Mouse (Mus musculus): Measurements from ENCODE around the gene Stac. TPM values are rescaled to one million over a fixed set of nuclear protein-coding genes. Genes with fewer than 3 reads are reported as not detected.

The Stac gene
- polyA plus RNA-seq, 1 experiment, result 0.67 TPM

- Histone ChIP-seq H3K79me2 (ENCODE audit: control insufficient read depth, insufficient read depth) (no peaks in the 10 kb centered on the region), H3K4me2 (ENCODE audit: low read depth) (no peak overlapping the region), H3K4me3 (no peak overlapping the region), H3K27me3 (ENCODE audit: control insufficient read depth, insufficient read depth, insufficient read length) (peaks cover 5% of the 10 kb centered on the region), H3K36me3 (ENCODE audit: control insufficient read depth, insufficient read depth) (no peaks in the 10 kb centered on the region), H3ac (ENCODE audit: control insufficient read depth, insufficient read length) (no peak overlapping the region)
- TF ChIP-seq E2F4 (IDR thresholded peaks at IDR 0.05; ENCODE audit: insufficient read depth), result no peak
- TF ChIP-seq TCF12 (IDR thresholded peaks at IDR 0.05; ENCODE audit: insufficient read depth, poor library complexity, severe bottlenecking), result no peak
- TF ChIP-seq MAX (IDR thresholded peaks at IDR 0.05; ENCODE audit: low read depth), result no peak
- TF ChIP-seq REST (IDR thresholded peaks at IDR 0.05; ENCODE audit: insufficient read depth, insufficient read length), result no peak
Measured at GRCm38 (mm10) chr9:111690484-111690855, 322 bp upstream of the Stac start.

- Histone ChIP-seq H3K4me2 (ENCODE audit: low read depth) (no peak overlapping the region), H3K4me3 (no peak overlapping the region), H3ac (ENCODE audit: control insufficient read depth, insufficient read length) (no peak overlapping the region), H3K79me2 (ENCODE audit: control insufficient read depth, insufficient read depth) (no peaks in the 10 kb centered on the region), H3K27me3 (ENCODE audit: control insufficient read depth, insufficient read depth, insufficient read length) (peaks cover 5% of the 10 kb centered on the region), H3K36me3 (ENCODE audit: control insufficient read depth, insufficient read depth) (no peaks in the 10 kb centered on the region)
- no peak for TF ChIP-seq POLR2A (IDR thresholded peaks at IDR 0.05; ENCODE audit: insufficient read length, low read depth)
- no peak for TF ChIP-seq TCF12 (IDR thresholded peaks at IDR 0.05; ENCODE audit: insufficient read depth, poor library complexity, severe bottlenecking)
Measured at GRCm38 (mm10) chr9:111689146-111689545, 1.0 kb downstream of the Stac start.

GRCm38 (mm10) chr9:111684170-111684569, 6.0 kb downstream of the Stac start:
- TF ChIP-seq MYOG (IDR thresholded peaks at IDR 0.05; ENCODE audit: control insufficient read depth in 1 of 3, insufficient read depth in 1 of 3, insufficient read length in 2 of 3, low read depth in 2 of 3), result no peak
- TF ChIP-seq MAX (IDR thresholded peaks at IDR 0.05; ENCODE audit: low read depth), result no peak
- no peak for TF ChIP-seq MYOD1 (IDR thresholded peaks at IDR 0.05; ENCODE audit: control insufficient read depth in 1 of 3, insufficient read length in 2 of 3, low read depth in 2 of 3)
- no peak for TF ChIP-seq REST (IDR thresholded peaks at IDR 0.05; ENCODE audit: insufficient read depth, insufficient read length)
- no peak for TF ChIP-seq TCF12 (IDR thresholded peaks at IDR 0.05; ENCODE audit: insufficient read depth, poor library complexity, severe bottlenecking)
- TF ChIP-seq SRF (IDR thresholded peaks at IDR 0.05; ENCODE audit: control insufficient read depth, insufficient read length, low read depth), result no peak
- TF ChIP-seq E2F4 (IDR thresholded peaks at IDR 0.05; ENCODE audit: insufficient read depth), result no peak
- TF ChIP-seq TCF3 (IDR thresholded peaks at IDR 0.05; ENCODE audit: insufficient read length, low read depth), result no peak
- Histone ChIP-seq H3K4me2 (ENCODE audit: low read depth) (no peak overlapping the region), H3K79me2 (ENCODE audit: control insufficient read depth, insufficient read depth) (no peaks in the 10 kb centered on the region), H3K4me3 (no peak overlapping the region), H3K36me3 (ENCODE audit: control insufficient read depth, insufficient read depth) (no peaks in the 10 kb centered on the region), H3K27me3 (ENCODE audit: control insufficient read depth, insufficient read depth, insufficient read length) (no peaks in the 10 kb centered on the region), H3ac (ENCODE audit: control insufficient read depth, insufficient read length) (no peak overlapping the region)

- H3K79me2 ChIP-seq (ENCODE audit: control insufficient read depth, insufficient read depth), result no peaks in the 10 kb centered on the region
- H3ac ChIP-seq (ENCODE audit: control insufficient read depth, insufficient read length), result no peak overlapping the region
- TF ChIP-seq MAX (IDR thresholded peaks at IDR 0.05; ENCODE audit: low read depth) (no peak), POLR2AphosphoS2 (IDR thresholded peaks at IDR 0.05; ENCODE audit: insufficient read length, low read depth) (no peak)
- H3K36me3 ChIP-seq (ENCODE audit: control insufficient read depth, insufficient read depth), result no peaks in the 10 kb centered on the region
- H3K4me2 ChIP-seq (ENCODE audit: low read depth), result no peak overlapping the region
- no peaks in the 10 kb centered on the region for H3K27me3 ChIP-seq (ENCODE audit: control insufficient read depth, insufficient read depth, insufficient read length)
- H3K4me3 ChIP-seq, result no peak overlapping the region
Measured at GRCm38 (mm10) chr9:111679516-111679915, 10.6 kb downstream of the Stac start.

GRCm38 (mm10) chr9:111669816-111670215, 20.3 kb downstream of the Stac start:
- Histone ChIP-seq H3K27me3 (ENCODE audit: control insufficient read depth, insufficient read depth, insufficient read length) (no peaks in the 10 kb centered on the region), H3K4me3 (no peak overlapping the region), H3ac (ENCODE audit: control insufficient read depth, insufficient read length) (no peak overlapping the region), H3K79me2 (ENCODE audit: control insufficient read depth, insufficient read depth) (no peaks in the 10 kb centered on the region), H3K4me2 (ENCODE audit: low read depth) (no peak overlapping the region), H3K36me3 (ENCODE audit: control insufficient read depth, insufficient read depth) (no peaks in the 10 kb centered on the region)
- no peak for TF ChIP-seq USF1 (IDR thresholded peaks at IDR 0.05; ENCODE audit: low read depth)
- no peak for TF ChIP-seq SRF (IDR thresholded peaks at IDR 0.05; ENCODE audit: control insufficient read depth, insufficient read length, low read depth)
- no peak for TF ChIP-seq TCF3 (IDR thresholded peaks at IDR 0.05; ENCODE audit: insufficient read length, low read depth)
- no peak for TF ChIP-seq TCF12 (IDR thresholded peaks at IDR 0.05; ENCODE audit: insufficient read depth, poor library complexity, severe bottlenecking)
- TF ChIP-seq MYOD1 (IDR thresholded peaks at IDR 0.05; ENCODE audit: control insufficient read depth in 1 of 3, insufficient read length in 2 of 3, low read depth in 2 of 3), result no peak
- TF ChIP-seq REST (IDR thresholded peaks at IDR 0.05; ENCODE audit: insufficient read depth, insufficient read length), result no peak
- no peak for TF ChIP-seq POLR2AphosphoS2 (IDR thresholded peaks at IDR 0.05; ENCODE audit: insufficient read length, low read depth)
- no peak for TF ChIP-seq MYOG (IDR thresholded peaks at IDR 0.05; ENCODE audit: control insufficient read depth in 1 of 3, insufficient read depth in 1 of 3, insufficient read length in 2 of 3, low read depth in 2 of 3)
- no peak for TF ChIP-seq E2F4 (IDR thresholded peaks at IDR 0.05; ENCODE audit: insufficient read depth)

- Histone ChIP-seq H3K4me2 (ENCODE audit: low read depth) (no peak overlapping the region), H3K4me3 (no peak overlapping the region), H3K36me3 (ENCODE audit: control insufficient read depth, insufficient read depth) (no peaks in the 10 kb centered on the region), H3ac (ENCODE audit: control insufficient read depth, insufficient read length) (no peak overlapping the region), H3K27me3 (ENCODE audit: control insufficient read depth, insufficient read depth, insufficient read length) (no peaks in the 10 kb centered on the region), H3K79me2 (ENCODE audit: control insufficient read depth, insufficient read depth) (no peaks in the 10 kb centered on the region)
- TF ChIP-seq POLR2AphosphoS2 (IDR thresholded peaks at IDR 0.05; ENCODE audit: insufficient read length, low read depth) (no peak), TCF3 (IDR thresholded peaks at IDR 0.05; ENCODE audit: insufficient read length, low read depth) (no peak), USF1 (IDR thresholded peaks at IDR 0.05; ENCODE audit: low read depth) (no peak), TCF12 (IDR thresholded peaks at IDR 0.05; ENCODE audit: insufficient read depth, poor library complexity, severe bottlenecking) (no peak), REST (IDR thresholded peaks at IDR 0.05; ENCODE audit: insufficient read depth, insufficient read length) (no peak), SRF (IDR thresholded peaks at IDR 0.05; ENCODE audit: control insufficient read depth, insufficient read length, low read depth) (no peak)
Measured at GRCm38 (mm10) chr9:111655066-111655465, 35.1 kb downstream of the Stac start.

Data from myocyte (in vitro differentiated cells).